Mouse (Mus musculus): ENCODE results near the gene Calml3.
"Not testable (repeated sequence)": the region's sequence is repeated elsewhere in the genome, so short reads cannot be mapped to it uniquely, and the experiment has no call there.

The Calml3 gene

GRCm38 (mm10) chr13:3804186-3804585, at the start of gene Calml3:
TSS of gene Calml3 (minus strand) at chr13:3804316.
- no peak for DNase-seq

GRCm38 (mm10) chr13:3850330-3850729, 46.2 kb upstream of the Calml3 start:
- DNase-seq: no peak

GRCm38 (mm10) chr13:3840662-3841061, 36.5 kb upstream of the Calml3 start:
- not testable (repeated sequence) for DNase-seq

GRCm38 (mm10) chr13:3837312-3837807, 33.2 kb upstream of the Calml3 start, which contains the start of gene Calm4:
TSS of gene Calm4 (plus strand) at chr13:3837757.
- not testable (repeated sequence) for DNase-seq

GRCm38 (mm10) chr13:3833644-3834043, 29.5 kb upstream of the Calml3 start:
- DNase-seq: not testable (repeated sequence)

- DNase-seq: no peak
Measured at GRCm38 (mm10) chr13:3832450-3832849, 28.3 kb upstream of the Calml3 start.

- DNase-seq: no peak
Measured at GRCm38 (mm10) chr13:3831994-3832393, 27.9 kb upstream of the Calml3 start.

- no peak for DNase-seq
Measured at GRCm38 (mm10) chr13:3831546-3831945, 27.4 kb upstream of the Calml3 start.

- DNase-seq: no peak
Measured at GRCm38 (mm10) chr13:3825726-3826125, 21.6 kb upstream of the Calml3 start.

GRCm38 (mm10) chr13:3822105-3822504, 18.0 kb upstream of the Calml3 start:
- DNase-seq: no peak

- no peak for DNase-seq
Measured at GRCm38 (mm10) chr13:3818740-3819076, 14.6 kb upstream of the Calml3 start.

- DNase-seq: no peak
Measured at GRCm38 (mm10) chr13:3818012-3818739, 14.1 kb upstream of the Calml3 start.

- DNase-seq: no peak
Measured at GRCm38 (mm10) chr13:3807131-3807827, 3.2 kb upstream of the Calml3 start.

- no peak for DNase-seq
Measured at GRCm38 (mm10) chr13:3805638-3806037, 1.5 kb upstream of the Calml3 start.

GRCm38 (mm10) chr13:3805132-3805531, 1.0 kb upstream of the Calml3 start:
- no peak for DNase-seq

GRCm38 (mm10) chr13:3799386-3799785, 4.7 kb downstream of the Calml3 start:
- DNase-seq: no peak

- no peak for DNase-seq
Measured at GRCm38 (mm10) chr13:3798751-3799150, 5.4 kb downstream of the Calml3 start.

GRCm38 (mm10) chr13:3796649-3797048, 7.5 kb downstream of the Calml3 start:
- DNase-seq: no peak

GRCm38 (mm10) chr13:3789531-3789930, 14.6 kb downstream of the Calml3 start:
- no peak for DNase-seq

GRCm38 (mm10) chr13:3788588-3788987, 15.5 kb downstream of the Calml3 start:
- no peak for DNase-seq

GRCm38 (mm10) chr13:3787644-3788043, 16.5 kb downstream of the Calml3 start:
- DNase-seq: no peak

- no peak for DNase-seq
Measured at GRCm38 (mm10) chr13:3787102-3787501, 17.0 kb downstream of the Calml3 start.

GRCm38 (mm10) chr13:3783621-3784020, 20.5 kb downstream of the Calml3 start:
- no peak for DNase-seq

- DNase-seq: no peak
Measured at GRCm38 (mm10) chr13:3782499-3782898, 21.6 kb downstream of the Calml3 start.

All from thymus, postnatal 36 days (tissue).